Mouse (Mus musculus): ENCODE measurements around the gene Atp1a1. TPM values are rescaled to one million over a fixed set of nuclear protein-coding genes. Genes with fewer than 3 reads are reported as not detected.

Atp1a1 gene
- polyA plus RNA-seq, 1 experiment from 2014 or later: 150 TPM

GRCm38 (mm10) chr3:101603661-101604549, 579 bp downstream of the Atp1a1 start:
- peak; percentile 50 for TF ChIP-seq CTCF (IDR thresholded peaks at IDR 0.05; ENCODE audit: low read depth)
- H3K4me2 ChIP-seq: peak overlapping the region; percentile 87
- peak overlapping the region; percentile 95 for H3K9ac ChIP-seq
- H3K9me3 ChIP-seq (ENCODE audit: low read depth, low read length): no peaks in the 10 kb centered on the region
- DNase-seq (peak; percentile 91), ATAC-seq (ENCODE audit: insufficient read depth) (peak; percentile 84)
- under 1% methylated on average over 58 of the region's 68 CpGs for WGBS
- no peaks in the 10 kb centered on the region for H3K27me3 ChIP-seq (ENCODE audit: insufficient read depth, low read length)
- H3K36me3 ChIP-seq (ENCODE audit: insufficient read depth): no peaks in the 10 kb centered on the region
- H3K4me1 ChIP-seq (ENCODE audit: insufficient read depth): peaks cover 30% of the 10 kb centered on the region
- H3K27ac ChIP-seq (ENCODE audit: low read depth): peak overlapping the region; percentile 99
- peak overlapping the region; percentile 94 for H3K4me3 ChIP-seq (ENCODE audit: low read depth, low read length)

- H3K4me2 ChIP-seq: peak overlapping the region; percentile 87
- DNase-seq: peak; percentile 18
- TF ChIP-seq CTCF (IDR thresholded peaks at IDR 0.05; ENCODE audit: low read depth): no peak
- peak overlapping the region; percentile 95 for H3K9ac ChIP-seq
- H3K36me3 ChIP-seq (ENCODE audit: insufficient read depth): 0 out of 2 replicates have a peak, but pooled peaks cover 1% of the 10 kb centered on the region
- peaks cover 37% of the 10 kb centered on the region for H3K4me1 ChIP-seq (ENCODE audit: insufficient read depth)
- ATAC-seq (ENCODE audit: insufficient read depth): no peak
- H3K4me3 ChIP-seq (ENCODE audit: low read depth, low read length): peak overlapping the region; percentile 94
- peak overlapping the region; percentile 99; the same call in 1 of the 2 replicates for H3K27ac ChIP-seq (ENCODE audit: low read depth)
- WGBS: 24% methylated on average over 7 of the region's 7 CpGs
- no peaks in the 10 kb centered on the region for H3K27me3 ChIP-seq (ENCODE audit: insufficient read depth, low read length)
- no peaks in the 10 kb centered on the region for H3K9me3 ChIP-seq (ENCODE audit: low read depth, low read length)
Observed at GRCm38 (mm10) chr3:101603194-101603593, 1.3 kb downstream of the Atp1a1 start.

GRCm38 (mm10) chr3:101602511-101603055, 1.9 kb downstream of the Atp1a1 start:
- peaks cover 43% of the 10 kb centered on the region for H3K4me1 ChIP-seq (ENCODE audit: insufficient read depth)
- H3K27ac ChIP-seq (ENCODE audit: low read depth): peak overlapping the region; percentile 99; the same call in 1 of the 2 replicates
- H3K4me3 ChIP-seq (ENCODE audit: low read depth, low read length): peak overlapping the region; percentile 94
- no peak for ATAC-seq (ENCODE audit: insufficient read depth)
- H3K9me3 ChIP-seq (ENCODE audit: low read depth, low read length): no peaks in the 10 kb centered on the region
- no peak for TF ChIP-seq CTCF (IDR thresholded peaks at IDR 0.05; ENCODE audit: low read depth)
- no peaks in the 10 kb centered on the region for H3K27me3 ChIP-seq (ENCODE audit: insufficient read depth, low read length)
- DNase-seq: no peak
- H3K4me2 ChIP-seq: peak overlapping the region; percentile 87
- peak overlapping the region; percentile 95 for H3K9ac ChIP-seq
- 57% methylated on average over 4 of the region's 4 CpGs for WGBS
- 0 out of 2 replicates have a peak, but pooled peaks cover 2% of the 10 kb centered on the region for H3K36me3 ChIP-seq (ENCODE audit: insufficient read depth)

GRCm38 (mm10) chr3:101601687-101602086, 2.8 kb downstream of the Atp1a1 start:
- Histone ChIP-seq H3K27me3 (ENCODE audit: insufficient read depth, low read length) (no peaks in the 10 kb centered on the region), H3K27ac (ENCODE audit: low read depth) (no peak overlapping the region), H3K9ac (peak overlapping the region; percentile 6; the same call in 1 of the 2 replicates), H3K4me1 (ENCODE audit: insufficient read depth) (peaks cover 50% of the 10 kb centered on the region), H3K4me2 (peak overlapping the region; percentile 87; the same call in 1 of the 2 replicates), H3K4me3 (ENCODE audit: low read depth, low read length) (no peak overlapping the region), H3K36me3 (ENCODE audit: insufficient read depth) (0 out of 2 replicates have a peak, but pooled peaks cover 2% of the 10 kb centered on the region), H3K9me3 (ENCODE audit: low read depth, low read length) (no peaks in the 10 kb centered on the region)
- ATAC-seq (ENCODE audit: insufficient read depth) (no peak), DNase-seq (no peak)
- no peak for TF ChIP-seq CTCF (IDR thresholded peaks at IDR 0.05; ENCODE audit: low read depth)
- 51% methylated on average over 4 of the region's 4 CpGs for WGBS

- Histone ChIP-seq H3K9ac (peak overlapping the region; percentile 35; the same call in 1 of the 2 replicates), H3K4me2 (peak overlapping the region; percentile 87; the same call in 1 of the 2 replicates), H3K27me3 (ENCODE audit: insufficient read depth, low read length) (no peaks in the 10 kb centered on the region), H3K27ac (ENCODE audit: low read depth) (peak overlapping the region; percentile 50; the same call in 1 of the 2 replicates), H3K36me3 (ENCODE audit: insufficient read depth) (0 out of 2 replicates have a peak, but pooled peaks cover 2% of the 10 kb centered on the region), H3K9me3 (ENCODE audit: low read depth, low read length) (no peaks in the 10 kb centered on the region), H3K4me3 (ENCODE audit: low read depth, low read length) (peak overlapping the region; percentile 2; the same call in 1 of the 2 replicates), H3K4me1 (ENCODE audit: insufficient read depth) (peaks cover 57% of the 10 kb centered on the region)
- TF ChIP-seq CTCF (IDR thresholded peaks at IDR 0.05; ENCODE audit: low read depth): no peak
- peak; percentile 26 for DNase-seq
- ATAC-seq (ENCODE audit: insufficient read depth): no peak
- WGBS: 42% methylated on average over 8 of the region's 8 CpGs
Observed at GRCm38 (mm10) chr3:101601003-101601525, 3.4 kb downstream of the Atp1a1 start.

GRCm38 (mm10) chr3:101599920-101600741, 4.4 kb downstream of the Atp1a1 start:
- ATAC-seq (ENCODE audit: insufficient read depth) (no peak), DNase-seq (peak; percentile 62)
- H3K4me3 ChIP-seq (ENCODE audit: low read depth, low read length): no peak overlapping the region
- H3K36me3 ChIP-seq (ENCODE audit: insufficient read depth): peaks cover 3% of the 10 kb centered on the region; the same call in 1 of the 2 replicates
- no peaks in the 10 kb centered on the region for H3K9me3 ChIP-seq (ENCODE audit: low read depth, low read length)
- no peak for TF ChIP-seq CTCF (IDR thresholded peaks at IDR 0.05; ENCODE audit: low read depth)
- H3K27ac ChIP-seq (ENCODE audit: low read depth): peak overlapping the region; percentile 50; the same call in 1 of the 2 replicates
- H3K4me1 ChIP-seq (ENCODE audit: insufficient read depth): peaks cover 59% of the 10 kb centered on the region
- H3K4me2 ChIP-seq: peak overlapping the region; percentile 87; the same call in 1 of the 2 replicates
- 8% methylated on average over 4 of the region's 4 CpGs for WGBS
- H3K27me3 ChIP-seq (ENCODE audit: insufficient read depth, low read length): no peaks in the 10 kb centered on the region
- peak overlapping the region; percentile 9; the same call in 1 of the 2 replicates for H3K9ac ChIP-seq
